Mouse (Mus musculus) limb, embryonic 12.5 days (tissue): ENCODE results near the gene Ppp1r35. TPM values are rescaled to one million over a fixed set of nuclear protein-coding genes. Genes with fewer than 3 reads are reported as not detected.
"Not testable (repeated sequence)": the region's sequence is repeated elsewhere in the genome, so short reads cannot be mapped to it uniquely, and the experiment has no call there.

Experiments
- ATAC-seq: fragments of 200-750 bp; cut with Nextera tagmentation; 2 replicates; pipeline ENCODE4 v1.8.0; 2017; ENCODE audit warnings: low read depth, moderate TSS enrichment; ENCODE audit not compliant: insufficient number of reproducible peaks, insufficient read depth, low FRiP score, low TSS enrichment
- H3K27ac ChIP-seq: fragments of 300-500 bp; sonication (generic); 2 replicates; pipeline ENCODE4 v1.5.1; 2016; ENCODE audit warnings: mild to moderate bottlenecking, moderate library complexity
- H3K27me3 ChIP-seq: fragments of 300-500 bp; sonication (generic); 2 replicates; pipeline ENCODE4 v1.6.1; 2016; ENCODE audit warnings: mild to moderate bottlenecking, moderate library complexity
- H3K36me3 ChIP-seq: fragments of 300-500 bp; sonication (generic); 2 replicates; pipeline ENCODE4 v1.6.1; 2016; ENCODE audit warnings: mild to moderate bottlenecking, moderate library complexity
- H3K4me1 ChIP-seq: fragments of 300-500 bp; sonication (generic); replicated peaks from 2 replicates; pipeline ENCODE4 v1.6.1; 2016
- H3K4me2 ChIP-seq: fragments of 300-500 bp; sonication (generic); 2 replicates; pipeline ENCODE4 v1.6.1; 2016; ENCODE audit warnings: mild to moderate bottlenecking, moderate library complexity
- H3K4me3 ChIP-seq: fragments of 300-500 bp; sonication (generic); replicated peaks from 2 replicates; pipeline ENCODE4 v1.5.1; 2016; ENCODE audit warnings: mild to moderate bottlenecking
- H3K9ac ChIP-seq: fragments of 300-500 bp; sonication (generic); replicated peaks from 2 replicates; pipeline ENCODE4 v1.6.1; 2016; ENCODE audit warnings: mild to moderate bottlenecking, moderate library complexity
- H3K9me3 ChIP-seq: fragments of 300-500 bp; sonication (generic); 2 replicates; pipeline ENCODE4 v1.6.1; 2016; ENCODE audit warnings: mild to moderate bottlenecking, moderate library complexity
- WGBS: fragments of 180-500 bp; shearing (Covaris S2); methylation state at CpG from one replicate; pipeline ENCODE4 v1.1.7; 2016; 5-methylcytosine and 5-hydroxymethylcytosine counted together
- polyA plus RNA-seq: library from polyadenylated mRNA; unstranded; fragments of >200 nt; fragmentation: Nextera tagmentation; extraction: Ambion mirVana; gene quantifications from 2 replicates; pipeline ENCODE4 v1.2.1, GENCODE M21; 2016

The Ppp1r35 gene
- polyA plus RNA-seq, 1 experiment from 2014 or later = 52.1 TPM

DNA sequence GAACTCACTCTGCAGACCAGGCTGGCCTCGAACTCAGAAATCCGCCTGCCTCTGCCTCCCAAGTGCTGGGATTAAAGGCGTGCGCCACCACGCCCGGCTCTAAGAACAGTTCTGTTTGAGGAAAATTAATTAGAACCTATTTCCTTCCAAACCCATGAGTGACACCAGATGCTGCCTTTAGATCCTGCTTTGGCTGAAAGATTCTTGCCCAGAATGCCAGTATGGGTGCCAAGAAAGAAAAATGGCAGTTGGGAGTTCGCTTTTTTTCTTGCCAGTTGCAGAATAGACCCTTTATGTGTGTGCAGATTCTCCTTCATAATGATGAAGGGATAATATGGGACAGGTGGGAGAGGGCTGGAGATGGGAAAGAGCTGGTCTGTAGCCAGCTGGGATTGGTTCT is 34.5 kb upstream of the Ppp1r35 start:
- H3K27me3 ChIP-seq = no peaks in the 10 kb centered on the region
- H3K9ac ChIP-seq = no peak overlapping the region
- 87% methylated on average over 7 of the region's 7 CpGs for WGBS
- H3K4me1 ChIP-seq = peaks cover 47% of the 10 kb centered on the region
- no peak overlapping the region for H3K4me3 ChIP-seq
- H3K36me3 ChIP-seq = peaks cover 3% of the 10 kb centered on the region; the same call in 1 of the 2 replicates
- no peak overlapping the region for H3K27ac ChIP-seq
- ATAC-seq = no peak
- H3K9me3 ChIP-seq = no peaks in the 10 kb centered on the region
- no peak overlapping the region for H3K4me2 ChIP-seq

DNA sequence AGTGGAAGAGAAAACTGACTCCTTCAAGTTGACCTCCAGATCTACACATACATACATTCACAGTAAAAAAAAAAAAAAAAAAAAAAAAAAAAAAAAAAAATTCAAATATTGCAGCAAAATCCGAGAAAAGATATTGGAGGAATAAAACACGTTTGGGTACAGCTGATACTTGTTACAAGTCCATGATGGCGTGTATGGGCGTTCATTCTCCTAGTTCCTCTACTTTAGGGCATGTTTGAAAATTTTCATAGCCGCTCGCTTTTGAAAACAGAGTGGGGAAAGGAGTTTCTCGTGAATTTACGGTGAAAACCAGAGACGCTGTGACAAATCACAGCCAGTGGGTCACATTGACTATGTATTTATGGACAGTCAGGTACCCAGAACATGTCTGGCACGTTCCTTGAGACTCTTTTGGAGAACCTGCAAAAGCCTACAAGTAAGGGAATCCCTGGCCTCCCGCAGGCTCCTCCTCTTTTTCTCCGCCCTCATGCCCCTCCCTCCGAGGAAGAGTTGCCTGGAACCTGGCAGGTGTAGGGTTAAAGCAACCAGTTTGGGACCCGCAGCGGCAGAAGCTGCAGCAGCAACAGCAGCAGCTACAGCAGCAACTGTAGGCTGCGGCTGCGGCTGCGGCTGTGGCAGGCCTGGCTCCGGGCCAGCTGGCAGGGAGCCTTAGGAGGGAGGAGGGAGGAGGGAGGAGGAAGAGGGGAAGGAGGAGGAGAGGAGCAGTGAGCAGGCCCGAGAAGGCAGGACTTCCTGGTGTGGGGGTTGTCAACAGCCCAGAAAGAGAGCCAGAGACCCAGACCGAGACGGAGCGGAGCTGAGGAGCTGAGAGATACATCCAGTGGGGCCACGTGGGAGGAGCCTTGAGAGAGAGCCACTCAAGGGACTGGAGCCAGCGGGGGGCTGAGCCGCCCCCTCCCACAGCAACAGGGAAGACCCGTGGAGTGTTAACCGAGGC is 33.2 kb upstream of the Ppp1r35 start, which contains the start of gene Tsc22d4:
TSS of gene Tsc22d4 (plus strand) at position 517 of the 958 bp plus-strand sequence.
- ATAC-seq = peak; percentile 71
- peak within 1 kb of the TSS; percentile 96 for H3K27ac ChIP-seq
- peaks cover 38% of the 10 kb centered on the region for H3K4me1 ChIP-seq
- peak within 1 kb of the TSS; percentile 99 for H3K4me2 ChIP-seq
- WGBS = 5% methylated on average over 28 of the region's 28 CpGs
- no peaks in the 10 kb centered on the region for H3K9me3 ChIP-seq
- H3K4me3 ChIP-seq = peak within 1 kb of the TSS; percentile 83
- peak within 1 kb of the TSS; percentile 85 for H3K9ac ChIP-seq
- H3K27me3 ChIP-seq = no peaks in the 10 kb centered on the region
- peaks cover 11% of the 10 kb centered on the region for H3K36me3 ChIP-seq

DNA sequence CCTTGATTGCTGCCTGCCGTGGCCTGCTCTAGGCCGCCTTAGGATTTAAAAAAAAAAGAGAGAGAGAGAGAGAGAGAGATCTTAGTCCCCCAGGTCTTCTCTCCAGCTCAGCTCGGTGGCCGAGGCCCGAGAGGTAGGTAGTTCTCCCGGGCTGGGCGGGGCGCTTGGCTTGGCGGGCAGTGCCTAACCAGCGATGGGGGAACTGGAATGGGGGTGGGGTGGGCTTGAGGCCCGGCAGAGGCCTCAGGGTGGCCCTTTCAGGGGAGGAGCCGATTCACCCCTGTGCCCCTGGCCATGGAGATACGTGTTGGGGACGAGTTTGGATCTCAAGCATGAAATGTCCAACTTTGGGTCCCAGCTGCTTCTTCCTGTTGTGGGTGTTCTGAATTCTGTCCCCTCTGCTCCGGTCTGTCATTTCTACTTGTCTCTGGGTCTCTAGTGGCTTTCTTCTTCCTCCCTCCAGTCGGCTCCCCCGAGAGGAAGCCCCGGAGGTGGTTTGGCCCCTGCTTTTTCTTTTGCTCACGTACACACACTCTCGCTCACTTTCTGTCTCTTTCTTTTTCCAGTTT is 32.3 kb upstream of the Ppp1r35 start:
- H3K9me3 ChIP-seq = no peaks in the 10 kb centered on the region
- H3K4me3 ChIP-seq = peak overlapping the region; percentile 83
- 2% methylated on average over 20 of the region's 20 CpGs for WGBS
- H3K9ac ChIP-seq = peak overlapping the region; percentile 85
- no peak; the same call in 1 of the 2 replicates for ATAC-seq
- peaks cover 20% of the 10 kb centered on the region for H3K36me3 ChIP-seq
- H3K4me2 ChIP-seq = peak overlapping the region; percentile 99
- no peaks in the 10 kb centered on the region for H3K27me3 ChIP-seq
- H3K27ac ChIP-seq = peak overlapping the region; percentile 96
- H3K4me1 ChIP-seq = peaks cover 37% of the 10 kb centered on the region

DNA sequence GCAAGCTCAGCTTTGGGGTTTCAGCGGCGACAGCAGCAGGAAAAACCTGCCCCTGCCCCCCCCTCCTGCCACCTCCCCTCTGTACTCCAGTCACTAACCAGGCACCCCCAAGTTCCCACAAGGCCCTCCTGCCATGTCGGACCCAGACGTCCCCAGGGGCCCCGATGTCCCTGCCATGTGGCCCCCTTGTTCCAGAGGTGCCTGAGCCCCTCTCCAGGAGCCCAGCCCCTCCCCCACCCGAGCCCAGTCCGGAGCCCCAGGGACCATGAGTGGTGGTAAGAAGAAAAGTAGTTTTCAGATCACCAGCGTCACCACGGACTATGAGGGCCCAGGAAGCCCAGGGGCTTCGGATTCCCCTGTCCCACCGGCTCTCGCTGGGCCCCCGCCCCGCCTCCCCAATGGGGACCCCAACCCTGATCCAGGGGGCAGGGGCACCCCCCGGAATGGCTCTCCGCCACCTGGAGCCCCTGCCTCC is 31.8 kb upstream of the Ppp1r35 start:
- Histone ChIP-seq H3K4me1 (peaks cover 31% of the 10 kb centered on the region), H3K27ac (peak overlapping the region; percentile 96), H3K9me3 (no peaks in the 10 kb centered on the region), H3K4me2 (peak overlapping the region; percentile 99), H3K27me3 (no peaks in the 10 kb centered on the region), H3K36me3 (peaks cover 25% of the 10 kb centered on the region), H3K4me3 (peak overlapping the region; percentile 83), H3K9ac (peak overlapping the region; percentile 85)
- WGBS = 2% methylated on average over 16 of the region's 16 CpGs
- ATAC-seq = no peak

GRCm38 (mm10) chr5:137747326-137747961 is 31.2 kb upstream of the Ppp1r35 start:
- Histone ChIP-seq H3K4me3 (peak overlapping the region; percentile 83), H3K9me3 (no peaks in the 10 kb centered on the region), H3K4me1 (peaks cover 31% of the 10 kb centered on the region), H3K4me2 (peak overlapping the region; percentile 99), H3K27me3 (no peaks in the 10 kb centered on the region), H3K27ac (peak overlapping the region; percentile 96), H3K36me3 (peaks cover 31% of the 10 kb centered on the region), H3K9ac (peak overlapping the region; percentile 85)
- ATAC-seq = no peak
- 5% methylated on average over 26 of the region's 26 CpGs for WGBS

DNA sequence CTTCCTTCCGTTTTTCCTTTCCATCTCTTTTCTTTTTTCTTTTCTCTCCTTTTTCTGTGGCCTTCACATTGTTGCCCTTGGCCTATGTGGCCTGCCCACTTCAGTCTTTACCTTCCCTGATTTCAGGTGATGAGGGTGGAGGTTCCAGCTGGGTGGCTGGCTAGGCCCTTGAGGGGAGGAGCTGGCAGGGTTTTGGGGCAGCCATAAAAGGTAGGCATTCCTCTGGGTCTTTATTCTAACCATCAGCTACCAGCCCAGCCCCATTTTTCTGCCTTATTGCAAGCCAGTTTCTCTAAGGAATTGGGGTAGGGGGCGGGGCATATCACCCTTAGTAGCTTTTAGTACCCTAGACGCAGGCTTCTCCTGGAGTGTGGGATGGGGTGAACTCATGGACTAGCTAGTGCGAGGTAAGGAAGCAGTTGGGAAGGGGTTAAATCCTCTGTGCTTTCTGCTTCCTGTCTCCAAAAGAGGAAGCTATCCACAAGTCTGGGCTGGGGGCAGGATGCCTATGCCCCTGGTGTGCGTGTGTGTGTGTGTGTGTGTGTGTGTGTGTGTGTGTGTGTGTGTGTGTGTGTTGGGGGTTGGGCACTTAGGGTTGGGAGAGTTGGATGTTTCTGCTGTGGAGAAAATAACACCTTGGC is 30.4 kb upstream of the Ppp1r35 start:
- H3K4me1 ChIP-seq = peaks cover 31% of the 10 kb centered on the region
- peaks cover 39% of the 10 kb centered on the region for H3K36me3 ChIP-seq
- no peaks in the 10 kb centered on the region for H3K9me3 ChIP-seq
- H3K4me3 ChIP-seq = peak overlapping the region; percentile 83
- no peak for ATAC-seq
- H3K4me2 ChIP-seq = peak overlapping the region; percentile 99
- no peaks in the 10 kb centered on the region for H3K27me3 ChIP-seq
- WGBS = 25% methylated on average over 5 of the region's 5 CpGs
- H3K27ac ChIP-seq = peak overlapping the region; percentile 96
- peak overlapping the region; percentile 85 for H3K9ac ChIP-seq

DNA sequence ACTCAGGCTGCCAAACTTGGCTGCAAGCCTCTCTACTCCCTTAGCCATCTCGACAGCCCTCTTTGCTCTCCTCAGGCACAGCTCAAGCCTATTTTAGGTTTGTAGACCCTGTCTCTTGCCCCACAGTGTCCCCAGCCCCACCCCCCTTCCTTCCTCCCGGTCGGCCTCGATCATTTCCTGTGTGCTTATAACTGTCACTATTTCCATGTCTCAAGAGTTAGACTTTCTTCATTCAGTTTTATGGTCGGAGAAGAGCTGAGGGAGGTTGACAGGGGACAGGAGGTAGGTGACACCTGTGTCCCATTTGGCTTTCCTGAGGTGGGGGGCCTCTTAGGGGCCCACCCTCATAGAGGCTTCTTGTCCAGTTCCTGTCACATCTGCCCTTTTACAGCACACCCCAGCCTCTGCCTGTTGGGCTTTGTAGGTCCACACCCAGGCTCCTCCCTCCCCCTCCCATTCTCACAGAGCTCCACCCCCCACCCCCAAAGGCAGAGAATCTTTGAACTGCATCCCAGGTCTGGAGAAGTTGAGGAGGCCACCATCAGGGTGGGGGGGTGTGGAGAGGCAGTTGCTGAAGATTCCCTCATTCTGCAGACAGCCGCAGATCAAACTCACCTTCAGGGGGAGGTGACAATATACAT is 29.3 kb upstream of the Ppp1r35 start:
- Histone ChIP-seq H3K27me3 (no peaks in the 10 kb centered on the region), H3K9me3 (no peaks in the 10 kb centered on the region), H3K4me1 (peaks cover 31% of the 10 kb centered on the region), H3K9ac (no peak overlapping the region), H3K4me3 (no peak overlapping the region), H3K4me2 (peak overlapping the region; percentile 99), H3K27ac (0 out of 2 replicates have a peak overlapping the region, but pooled peaks have one; percentile 17), H3K36me3 (peaks cover 50% of the 10 kb centered on the region)
- ATAC-seq = no peak
- WGBS = 41% methylated on average over 6 of the region's 6 CpGs

GRCm38 (mm10) chr5:137750212-137750611 is 28.4 kb upstream of the Ppp1r35 start:
- ATAC-seq, H3K9ac ChIP-seq, H3K4me3 ChIP-seq, H3K27me3 ChIP-seq, H3K4me2 ChIP-seq, H3K27ac ChIP-seq, H3K9me3 ChIP-seq: not testable (repeated sequence)
- WGBS = 88% methylated on average over 7 of the region's 8 CpGs
- Histone ChIP-seq H3K36me3 (peaks cover 53% of the 10 kb centered on the region), H3K4me1 (peaks cover 27% of the 10 kb centered on the region)

GRCm38 (mm10) chr5:137751221-137751887 is 27.3 kb upstream of the Ppp1r35 start:
- 94% methylated on average over 13 of the region's 13 CpGs for WGBS
- no peaks in the 10 kb centered on the region for H3K27me3 ChIP-seq
- ATAC-seq = no peak

DNA sequence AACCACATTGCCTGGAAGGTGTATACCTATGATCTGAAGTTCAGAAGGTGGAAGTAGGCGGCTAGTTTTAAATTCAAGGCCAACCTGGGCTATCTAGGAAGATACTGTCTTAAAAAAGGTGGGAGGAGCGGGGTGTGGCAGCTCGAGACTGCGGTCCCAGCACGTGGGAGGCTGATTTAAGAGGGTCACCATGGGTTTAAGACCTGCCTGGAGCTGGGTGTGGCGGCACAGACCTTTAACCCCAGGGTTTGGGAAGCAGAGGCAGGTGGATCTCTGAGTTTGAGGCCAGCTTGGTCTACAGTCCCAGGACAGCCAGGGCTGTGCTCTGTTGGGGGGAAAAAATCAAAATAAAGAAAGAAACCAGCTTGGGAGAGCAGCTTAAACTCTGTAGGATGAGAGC is 26.7 kb upstream of the Ppp1r35 start:
- 90% methylated on average over 6 of the region's 6 CpGs for WGBS
- ATAC-seq = no peak
- Histone ChIP-seq H3K4me1 (peaks cover 25% of the 10 kb centered on the region), H3K36me3 (peaks cover 69% of the 10 kb centered on the region), H3K9ac (no peak overlapping the region), H3K4me2 (no peak overlapping the region), H3K4me3 (no peak overlapping the region), H3K27ac (no peak overlapping the region), H3K9me3 (no peaks in the 10 kb centered on the region), H3K27me3 (no peaks in the 10 kb centered on the region)

More at GRCm38 (mm10) chr5:137751221-137751887, 27.3 kb upstream of the Ppp1r35 start:
- Histone ChIP-seq H3K4me1 (peaks cover 25% of the 10 kb centered on the region), H3K9ac (no peak overlapping the region), H3K9me3 (no peaks in the 10 kb centered on the region), H3K4me3 (no peak overlapping the region), H3K27ac (no peak overlapping the region), H3K4me2 (no peak overlapping the region), H3K36me3 (peaks cover 62% of the 10 kb centered on the region)
